In the genomic region with DNA sequence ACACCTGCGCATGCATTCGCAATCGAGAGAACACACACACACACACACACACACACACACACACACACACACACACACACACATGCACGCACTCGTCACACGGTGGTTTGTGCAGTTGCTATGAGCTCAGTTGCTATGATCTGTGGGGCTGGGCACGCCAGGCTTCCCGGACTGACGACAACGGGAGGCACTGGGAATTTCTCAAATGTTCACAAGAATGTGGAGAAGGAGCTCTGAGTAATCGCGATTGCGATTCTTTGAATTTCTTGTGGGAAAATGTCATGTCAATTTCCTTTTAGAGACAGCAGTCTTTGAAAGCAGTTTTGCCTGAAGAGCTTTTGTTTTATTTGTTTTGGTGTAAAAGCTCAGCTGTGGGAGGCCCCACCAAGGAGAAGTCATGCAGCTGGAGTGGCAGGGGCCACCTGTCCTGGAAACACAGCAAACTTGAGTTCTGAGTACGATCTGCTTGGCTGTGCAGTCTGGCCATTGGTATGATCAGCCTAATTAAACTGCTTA, we compare ENCODE assay signal across 9 mouse cellular contexts. TPM values are rescaled to one million over a fixed set of nuclear protein-coding genes. Genes with fewer than 3 reads are reported as not detected.
DNase-seq lines count a peak whose midpoint lies in the region; ATAC-seq and TF ChIP-seq lines count a peak whose summit lies in the region.
"Had no signal": no experiment of that assay in that cellular context is flagged by ENCODE, and none has a peak within 500 bp of the region (broad histone marks: within the 10 kb centered on the region; RNA-seq: fewer than 3 reads in every experiment).

No protein-coding gene starts in this region.

- H3K4me3 ChIP-seq in left cerebral cortex, adult 2 months: no peak overlapping the region
- no peak overlapping the region for H3K4me3 ChIP-seq in embryonic facial prominence, embryonic 11.5 days (ENCODE audit: low read depth, low read length)
- H3K4me3 ChIP-seq in kidney, embryonic 16.5 days (ENCODE audit: low read length): no peak overlapping the region
- no peak overlapping the region for H3K4me3 ChIP-seq in midbrain, postnatal 0 days (ENCODE audit: low read depth, low read length)
- H3K4me3 ChIP-seq: neural tube, embryonic 12.5 days had no signal

- TF ChIP-seq CTCF in left cerebral cortex, adult 2 months (IDR thresholded peaks at IDR 0.05): no peak
- TF ChIP-seq CTCF in midbrain, postnatal 0 days (IDR thresholded peaks at IDR 0.05): no peak

- no peaks in the 10 kb centered on the region for H3K36me3 ChIP-seq in embryonic facial prominence, embryonic 11.5 days (replicated peaks; ENCODE audit: control insufficient read depth, insufficient read depth, low read depth, low read length)
- no peaks in the 10 kb centered on the region for H3K36me3 ChIP-seq in kidney, embryonic 16.5 days (ENCODE audit: insufficient read depth, low read length)
- H3K36me3 ChIP-seq in midbrain, postnatal 0 days (ENCODE audit: insufficient read depth, low read length): no peaks in the 10 kb centered on the region
- H3K36me3 ChIP-seq: neural tube, embryonic 12.5 days had no signal

- no peak overlapping the region for H3K4me2 ChIP-seq in embryonic facial prominence, embryonic 11.5 days (ENCODE audit: low read depth, low read length)
- peak overlapping the region; percentile 23 for H3K4me2 ChIP-seq in kidney, embryonic 16.5 days (replicated peaks; ENCODE audit: low read depth, low read length)
- H3K4me2 ChIP-seq in midbrain, postnatal 0 days (ENCODE audit: low read depth, low read length, poor library complexity, severe bottlenecking): peak overlapping the region; percentile 6; the same call in 1 of the 2 replicates

- no peak for DNase-seq in left cerebral cortex, adult 2 months (ENCODE audit: extremely low spot score in 1 of 2, low spot score in 2 of 2)
- DNase-seq in left cerebral cortex, postnatal 10 days (ENCODE audit: extremely low spot score in 1 of 2, low spot score in 2 of 2): no peak
- peak; percentile 92 for DNase-seq in Muller cell, postnatal 12 days (ENCODE audit: inconsistent ontology term)
- DNase-seq in embryonic facial prominence, embryonic 11.5 days (ENCODE audit: low spot score): peak; percentile 29
- DNase-seq in midbrain, postnatal 0 days (ENCODE audit: low spot score): peak; percentile 30
- DNase-seq in ovary, postnatal 10 days (ENCODE audit: low spot score): no peak
- no peak for DNase-seq in left cerebral cortex, adult 8-10 months (ENCODE audit: low spot score in 2 of 2)

- H3K9me3 ChIP-seq in embryonic facial prominence, embryonic 11.5 days (replicated peaks; ENCODE audit: control insufficient read depth, low read length): no peaks in the 10 kb centered on the region
- H3K9me3 ChIP-seq in kidney, embryonic 16.5 days (ENCODE audit: low read length): no peaks in the 10 kb centered on the region
- H3K9me3 ChIP-seq in midbrain, postnatal 0 days (ENCODE audit: low read length): no peaks in the 10 kb centered on the region
- H3K9me3 ChIP-seq: neural tube, embryonic 12.5 days had no signal

- no peaks in the 10 kb centered on the region; the same call in 1 of the 2 replicates for H3K4me1 ChIP-seq in embryonic facial prominence, embryonic 11.5 days (ENCODE audit: control insufficient read depth, insufficient read depth, low read length)
- peaks cover 57% of the 10 kb centered on the region for H3K4me1 ChIP-seq in kidney, embryonic 16.5 days (ENCODE audit: insufficient read depth, low read length)
- H3K4me1 ChIP-seq in midbrain, postnatal 0 days (ENCODE audit: insufficient read depth, low read length): peaks cover 19% of the 10 kb centered on the region; the same call in 1 of the 2 replicates

- no peaks in the 10 kb centered on the region for H3K27me3 ChIP-seq in embryonic facial prominence, embryonic 11.5 days (ENCODE audit: control insufficient read depth, insufficient read depth, low read length)
- H3K27me3 ChIP-seq in kidney, embryonic 16.5 days (ENCODE audit: insufficient read depth, low read length): no peaks in the 10 kb centered on the region
- no peaks in the 10 kb centered on the region for H3K27me3 ChIP-seq in midbrain, postnatal 0 days (ENCODE audit: insufficient read depth, low read length)
- H3K27me3 ChIP-seq: neural tube, embryonic 12.5 days had no signal

- WGBS in embryonic facial prominence, embryonic 11.5 days: 64% methylated on average over 14 of the region's 14 CpGs
- WGBS in kidney, embryonic 16.5 days: 43% methylated on average over 14 of the region's 14 CpGs
- 31% methylated on average over 14 of the region's 14 CpGs for WGBS in midbrain, postnatal 0 days

- no peak overlapping the region for H3K9ac ChIP-seq in embryonic facial prominence, embryonic 11.5 days (replicated peaks; ENCODE audit: low read length)
- H3K9ac ChIP-seq in kidney, embryonic 16.5 days (replicated peaks; ENCODE audit: low read length): no peak overlapping the region; the same call in 1 of the 2 replicates
- no peak overlapping the region for H3K9ac ChIP-seq in midbrain, postnatal 0 days (replicated peaks; ENCODE audit: low read length, poor library complexity, severe bottlenecking)

- ATAC-seq in embryonic facial prominence, embryonic 11.5 days (replicated peaks; ENCODE audit: insufficient number of reproducible peaks, low FRiP score, low TSS enrichment, low read depth): no peak
- ATAC-seq in kidney, embryonic 16.5 days (ENCODE audit: low FRiP score, low TSS enrichment): peak; percentile 11; the same call in 1 of the 2 replicates
- ATAC-seq in midbrain, postnatal 0 days (ENCODE audit: low FRiP score): no peak

- H3K27ac ChIP-seq in left cerebral cortex, adult 2 months: peak overlapping the region; percentile 65
- H3K27ac ChIP-seq in embryonic facial prominence, embryonic 11.5 days (replicated peaks; ENCODE audit: low read depth, low read length): no peak overlapping the region
- peak overlapping the region; percentile 19; the same call in 1 of the 2 replicates for H3K27ac ChIP-seq in kidney, embryonic 16.5 days (ENCODE audit: low read length)
- H3K27ac ChIP-seq in midbrain, postnatal 0 days (ENCODE audit: low read depth, low read length): peak overlapping the region; percentile 48; the same call in 1 of the 2 replicates
- H3K27ac ChIP-seq: neural tube, embryonic 12.5 days had no signal

- intact Hi-C loops in left cerebral cortex, adult 2 months (cut with DNase I): no loop called here
- intact Hi-C loops in left cerebral cortex, postnatal 10 days (cut with DNase I): no loop called here

RNA-seq across cellular contexts. Expression of a gene that starts 27.5 kb away (rescaled TPM):
- total RNA-seq in left cerebral cortex, adult 2 months (2021): 10 to 100 TPM; 33.3 to 53.1 TPM
- 10 to 100 TPM; 27.8 to 37.5 TPM for total RNA-seq in left cerebral cortex, postnatal 10 days (2021)
- polyA plus RNA-seq in embryonic facial prominence, embryonic 11.5 days (2014; fragmentation: Nextera tagmentation; extraction: Ambion mirVana): 56.9 and 60.7 TPM in 2 replicates
- polyA plus RNA-seq in kidney, embryonic 16.5 days (2015; fragmentation: Nextera tagmentation; extraction: Ambion mirVana): 84.8 and 94.7 TPM in 2 replicates
- 40.8 and 51.4 TPM in 2 replicates for total RNA-seq in midbrain, postnatal 0 days (2014; rRNA removed)
- polyA plus RNA-seq in midbrain, postnatal 0 days (2015; fragmentation: Nextera tagmentation; extraction: Ambion mirVana): 74.6 and 77.3 TPM in 2 replicates
- 10 to 100 TPM; 30.4 to 36.8 (median 35.1) TPM for total RNA-seq in left cerebral cortex, adult 8-10 months (2022)

Comparison
In these comparisons a context has a peak if more than half of its experiments do, and no peak if none do; other contexts are left out.
1. DNase-seq: peak in Muller cell, postnatal 12 days (single experiment), embryonic facial prominence, embryonic 11.5 days (single experiment) and midbrain, postnatal 0 days (single experiment); none in left cerebral cortex, adult 2 months (0 of 2), left cerebral cortex, postnatal 10 days (0 of 2), ovary, postnatal 10 days (single experiment) and left cerebral cortex, adult 8-10 months (0 of 2).